Mouse (Mus musculus) embryo, embryonic 10.5 days (tissue): Measurements from ENCODE around the gene Ccdc141.

Source experiments
- DNase-seq: peaks from one replicate; pipeline ENCODE4 v3.0.0-alpha.2; 2015; ENCODE audit warnings: low spot score

Gene Ccdc141

GRCm38 (mm10) chr2:77126939-77127338 is 43.5 kb downstream of the Ccdc141 start:
- peak; percentile 16 for DNase-seq

GRCm38 (mm10) chr2:77118102-77118501 is 52.3 kb downstream of the Ccdc141 start:
- DNase-seq = no peak

- DNase-seq = no peak
Observed at GRCm38 (mm10) chr2:77114335-77114734, 56.1 kb downstream of the Ccdc141 start.

DNA sequence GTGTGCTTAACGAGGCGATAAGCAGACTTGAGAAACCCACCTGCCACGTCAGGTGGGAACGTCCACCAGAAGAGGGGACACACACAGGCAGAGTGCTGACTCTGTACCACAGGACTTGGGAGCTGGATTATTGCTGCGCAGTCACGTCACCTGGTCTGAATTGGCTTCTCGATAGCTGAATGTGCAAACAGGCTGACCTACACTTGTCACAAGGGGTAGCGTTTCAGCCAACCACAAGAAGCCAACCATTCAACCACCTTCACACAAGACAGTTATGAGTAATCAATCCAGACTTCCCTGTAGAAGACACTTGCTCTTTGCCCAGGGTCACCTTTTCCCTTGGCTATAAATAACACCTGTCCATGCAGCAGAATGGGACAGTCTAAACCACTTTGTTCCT is 56.6 kb downstream of the Ccdc141 start:
- no peak for DNase-seq

GRCm38 (mm10) chr2:77113026-77113425 is 57.4 kb downstream of the Ccdc141 start:
- DNase-seq = no peak

DNA sequence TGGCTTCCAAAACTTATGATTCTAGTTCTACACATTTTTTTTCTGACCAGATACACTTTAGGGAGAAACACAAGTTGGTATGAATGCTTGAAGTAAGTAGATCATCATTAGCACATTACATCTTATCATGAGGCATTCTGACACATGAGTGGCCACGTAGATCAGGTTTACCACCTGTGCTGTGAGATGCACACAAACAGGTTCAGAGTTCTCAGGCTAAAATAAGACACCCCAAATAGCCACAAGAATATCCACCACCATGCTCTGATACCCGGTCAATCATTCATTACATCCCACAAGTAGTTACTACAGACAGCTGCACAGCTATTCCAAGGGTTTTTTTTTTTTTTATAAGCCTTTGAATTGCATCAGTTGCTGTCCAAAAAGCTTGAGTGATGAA is 59.3 kb downstream of the Ccdc141 start:
- no peak for DNase-seq

DNA sequence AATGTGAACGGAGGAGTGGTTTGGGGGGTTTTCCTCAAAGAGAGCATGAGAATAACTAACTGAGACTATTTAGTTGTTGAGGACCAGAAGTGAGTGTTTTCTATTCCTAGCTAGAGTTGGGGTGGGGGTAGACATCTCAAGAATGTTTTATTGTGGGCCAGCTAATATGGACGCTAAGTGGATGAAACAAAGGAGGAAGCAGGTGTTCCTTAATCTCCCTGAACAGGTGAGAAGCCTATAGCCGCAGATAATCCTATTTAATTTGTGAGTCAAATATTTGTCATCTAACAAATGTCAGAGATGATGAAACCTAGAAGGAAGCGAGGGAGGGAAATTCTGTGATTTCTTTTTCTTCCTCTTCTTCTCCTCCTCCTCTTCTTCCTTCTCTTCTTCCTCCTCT is 60.1 kb downstream of the Ccdc141 start:
- no peak for DNase-seq

DNA sequence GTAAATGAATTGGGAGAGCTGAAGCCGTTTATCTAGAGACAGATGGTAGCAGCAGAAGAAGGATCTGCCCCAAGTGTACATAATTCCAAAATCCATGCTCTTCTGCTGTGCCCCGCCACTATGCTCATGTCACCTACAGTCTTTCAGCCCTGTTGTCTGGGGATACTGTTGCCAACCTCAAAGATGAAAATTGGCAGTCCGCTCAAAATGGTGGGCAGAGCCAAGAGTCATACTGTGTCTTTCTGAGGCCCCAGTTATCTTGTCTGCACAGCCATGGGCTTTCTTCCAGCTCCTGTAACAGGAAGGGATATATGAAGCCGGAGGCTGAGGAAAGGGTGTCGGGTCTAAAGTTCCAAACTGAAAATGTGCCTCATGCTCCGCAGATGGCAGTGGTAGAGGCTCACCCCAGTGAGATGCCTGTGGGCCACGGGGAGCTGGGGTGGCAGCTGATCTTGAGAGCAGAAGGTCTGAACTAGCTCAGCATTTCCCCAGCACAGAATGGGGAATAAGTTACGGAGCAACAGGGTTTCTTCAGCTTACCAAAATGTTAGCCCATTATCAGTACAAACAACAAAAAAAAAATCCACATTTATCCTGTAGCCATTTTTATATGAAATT is 60.8 kb downstream of the Ccdc141 start:
- no peak for DNase-seq

DNA sequence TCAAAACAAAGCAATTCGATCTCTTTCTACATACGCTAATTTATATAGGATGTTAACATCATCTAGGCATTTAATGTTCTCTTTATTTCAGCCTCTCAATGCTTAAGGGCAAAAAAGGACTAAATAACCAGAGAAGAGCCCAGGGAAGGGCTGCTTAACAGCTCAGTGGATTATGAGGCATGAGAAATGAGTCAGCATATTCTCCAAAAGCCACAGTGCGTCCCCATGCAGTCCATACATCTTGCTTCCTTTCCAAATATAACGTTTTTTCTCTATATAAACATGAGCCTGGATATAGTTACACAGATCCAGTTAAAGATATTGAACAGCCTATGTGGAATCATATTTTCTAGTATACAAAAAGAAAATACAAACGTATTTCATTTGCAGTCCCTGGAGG is 61.9 kb downstream of the Ccdc141 start:
- DNase-seq = no peak

DNA sequence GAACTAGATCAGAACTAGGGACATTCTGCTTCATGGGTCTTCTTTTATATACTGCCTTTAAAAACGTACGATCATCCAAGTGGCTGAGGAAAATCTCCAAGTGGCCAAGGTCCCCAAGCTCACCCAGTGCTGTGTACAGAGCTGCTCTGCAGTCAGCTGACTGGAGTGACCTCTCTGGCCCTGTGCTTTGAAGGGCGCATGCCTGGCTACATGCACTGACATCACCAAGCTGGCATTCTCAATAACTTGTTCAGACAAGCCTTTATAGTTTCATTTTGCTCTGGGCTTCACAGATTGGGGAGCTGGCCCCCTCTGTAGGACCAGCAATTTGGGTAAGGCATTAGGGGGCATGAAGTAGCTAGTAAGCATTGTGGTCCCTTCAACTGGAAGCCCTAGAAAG is 64.3 kb downstream of the Ccdc141 start:
- no peak for DNase-seq

GRCm38 (mm10) chr2:77105006-77105715 is 65.3 kb downstream of the Ccdc141 start:
- DNase-seq = no peak

- DNase-seq = no peak
Observed at GRCm38 (mm10) chr2:77102516-77102915, 67.9 kb downstream of the Ccdc141 start.

DNA sequence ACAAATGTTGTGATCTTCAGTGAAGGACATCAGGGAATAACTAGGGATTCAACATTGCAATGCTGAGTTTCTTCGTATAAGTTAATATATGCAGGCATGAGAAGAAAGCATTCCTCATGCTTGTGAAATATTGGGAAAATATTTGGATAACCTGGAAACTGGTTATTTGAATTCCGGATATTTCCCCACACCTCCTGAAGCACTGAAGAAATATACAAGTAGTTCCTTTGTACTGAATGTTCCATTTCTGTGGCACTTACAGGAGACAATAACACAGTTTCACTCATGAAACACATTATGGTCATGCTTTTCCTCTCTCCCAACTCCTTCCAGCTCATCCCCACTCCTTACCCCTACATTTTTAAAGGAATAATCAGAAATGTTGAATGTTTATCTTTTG is 70.6 kb downstream of the Ccdc141 start:
- no peak for DNase-seq

DNA sequence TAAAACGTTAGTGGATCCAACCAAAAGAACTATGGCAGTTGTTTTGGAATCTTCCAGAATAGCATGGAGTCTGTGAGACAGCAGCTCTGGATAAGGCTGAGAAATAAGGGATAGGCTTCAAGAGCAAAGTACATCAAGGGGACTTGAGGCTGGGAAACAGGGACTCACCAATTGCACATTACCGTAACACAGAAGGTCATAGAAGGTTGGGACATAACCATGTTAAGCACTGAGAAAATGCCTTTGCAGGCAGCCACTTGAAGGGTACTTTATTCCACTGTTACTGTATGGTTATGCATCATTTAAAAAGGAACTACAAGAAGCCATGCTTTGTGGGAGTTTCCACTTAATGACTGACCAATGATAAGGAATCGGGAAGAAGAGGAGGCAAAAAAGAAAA is 71.7 kb downstream of the Ccdc141 start:
- DNase-seq = no peak

DNA sequence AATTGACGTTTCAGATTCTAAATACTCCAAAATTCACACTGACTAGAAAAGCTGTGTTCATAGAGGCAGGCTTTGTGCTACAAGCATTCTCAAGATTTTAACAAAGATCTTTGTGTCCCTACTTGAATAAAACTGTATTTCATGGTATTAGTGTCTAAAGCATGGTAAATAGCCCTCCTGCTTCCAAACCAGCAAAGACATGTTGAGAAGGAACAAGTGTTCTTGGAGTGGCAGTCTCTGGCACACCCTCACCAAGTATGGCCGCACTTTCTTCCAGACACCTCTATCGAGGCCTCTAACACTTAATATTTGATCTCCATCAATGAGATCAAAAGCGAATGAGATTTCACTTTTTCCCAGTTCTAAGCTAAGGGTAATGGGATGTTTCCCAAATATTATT is 78.7 kb downstream of the Ccdc141 start:
- no peak for DNase-seq

GRCm38 (mm10) chr2:77085313-77085712 is 85.1 kb downstream of the Ccdc141 start:
- no peak for DNase-seq

DNA sequence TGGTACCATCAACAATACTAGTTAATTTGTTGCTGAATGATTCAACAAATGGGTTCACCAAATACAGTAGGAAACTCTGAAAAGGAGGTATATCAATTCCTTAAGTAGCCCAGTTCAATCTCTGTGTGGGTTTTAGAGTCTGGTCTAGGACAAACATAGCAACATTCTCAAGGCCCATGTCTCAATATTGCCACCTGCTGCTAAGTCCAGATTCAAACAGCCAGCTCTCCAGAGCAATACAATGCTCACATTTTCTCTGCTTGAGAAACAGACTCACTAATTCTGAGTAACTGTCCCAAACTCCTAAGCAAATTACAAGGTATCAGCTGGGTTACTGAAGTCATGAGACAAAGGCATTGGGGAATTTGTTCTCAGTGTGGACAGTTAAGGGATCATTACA is 85.8 kb downstream of the Ccdc141 start:
- DNase-seq = no peak

GRCm38 (mm10) chr2:77081156-77081555 is 89.3 kb downstream of the Ccdc141 start:
- no peak for DNase-seq

GRCm38 (mm10) chr2:77080657-77081056 is 89.8 kb downstream of the Ccdc141 start:
- DNase-seq = no peak

- no peak for DNase-seq
Observed at GRCm38 (mm10) chr2:77078746-77079145, 91.7 kb downstream of the Ccdc141 start.

GRCm38 (mm10) chr2:77074373-77074772 is 96.1 kb downstream of the Ccdc141 start:
- DNase-seq = no peak

DNA sequence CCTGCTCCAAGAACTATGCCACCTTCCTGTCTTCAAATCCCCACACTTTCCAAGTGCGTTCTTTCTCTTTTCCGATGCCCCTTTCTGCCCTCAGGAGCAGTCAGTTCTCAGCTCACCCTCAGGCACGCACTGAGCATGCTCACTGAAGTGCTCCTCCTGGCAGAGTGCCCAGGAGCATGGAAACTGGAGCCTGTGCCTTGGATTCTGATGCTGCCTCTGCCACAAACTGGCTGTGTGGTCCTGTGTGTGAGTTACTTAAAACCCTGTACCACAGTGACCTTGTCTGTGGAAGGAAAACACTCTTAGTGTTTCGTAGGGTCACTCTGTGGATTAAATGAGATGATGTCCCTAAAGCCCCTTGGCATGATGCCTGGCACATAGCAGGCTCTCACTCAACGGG is 96.5 kb downstream of the Ccdc141 start:
- DNase-seq = no peak

DNA sequence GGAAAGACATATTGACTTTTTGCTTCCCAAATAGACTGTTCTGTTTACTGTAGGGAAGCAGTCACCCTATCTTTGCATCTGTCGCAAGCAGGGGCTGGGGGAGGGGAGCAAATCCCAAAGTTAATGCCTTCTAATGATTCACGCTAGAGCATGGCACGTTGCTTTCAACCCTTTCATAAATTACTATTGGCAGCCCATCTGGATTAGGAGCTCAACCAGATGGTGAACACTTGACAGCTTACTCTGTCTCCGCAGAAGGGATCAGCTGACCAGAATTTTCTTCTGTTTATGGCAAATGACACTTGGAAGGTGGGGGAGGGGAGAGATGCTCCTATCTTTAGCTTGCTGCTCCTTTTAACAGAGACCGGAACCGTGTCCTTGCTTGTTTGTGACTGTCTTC is 105.1 kb downstream of the Ccdc141 start:
- peak; percentile 63 for DNase-seq

DNA sequence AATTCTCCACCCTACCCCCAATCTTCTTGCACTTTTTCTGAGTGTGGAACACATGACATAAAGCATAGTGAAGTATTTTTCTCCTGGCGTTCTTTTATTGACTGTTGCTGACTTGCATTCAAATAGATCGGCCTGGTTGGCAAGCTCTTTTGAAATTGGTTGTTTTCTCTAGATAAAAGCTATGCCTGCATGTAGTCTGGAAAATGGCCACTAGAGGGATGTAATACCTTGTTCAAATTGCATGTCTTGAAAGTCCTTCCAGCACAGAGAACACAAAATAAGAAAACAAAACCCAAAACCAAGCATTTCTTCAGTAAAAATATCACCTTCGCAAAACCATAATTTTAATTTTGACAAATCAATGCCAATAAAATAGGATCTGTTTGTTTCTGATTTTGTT is 108.6 kb downstream of the Ccdc141 start:
- peak; percentile 85 for DNase-seq
